Mouse (Mus musculus): ENCODE measurements around the gene Arhgdia.

The Arhgdia gene

GRCm38 (mm10) chr11:120581490-120582267 is at the start of gene Arhgdia:
Gene Arhgdia, minus strand, starts transcription at chr11:120581624.
- peak; percentile 88 for DNase-seq (ENCODE audit: low spot score)

DNA sequence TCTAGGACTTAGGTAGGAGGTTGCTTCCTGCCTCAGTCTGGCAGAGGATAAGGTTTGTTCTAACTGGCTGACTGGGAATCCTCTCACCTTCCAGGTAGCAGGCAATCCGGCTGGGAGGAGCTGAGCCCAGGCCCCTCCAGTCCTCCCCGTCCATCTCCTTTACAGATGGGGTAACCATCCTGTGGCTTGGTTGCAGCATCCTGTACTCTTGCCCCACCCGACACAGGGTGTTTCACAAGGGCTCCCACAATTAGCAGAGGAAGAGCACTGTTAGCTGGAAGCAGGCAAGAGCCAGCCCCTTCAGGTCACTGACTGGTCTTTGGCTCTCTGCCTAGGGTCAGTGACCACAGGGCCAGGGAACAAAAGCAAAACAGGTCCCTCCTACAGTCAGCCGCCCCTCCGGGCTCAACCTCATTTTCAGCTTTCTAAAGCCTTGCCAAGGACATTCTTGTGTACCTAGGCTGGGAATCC is 49.0 kb upstream of the Arhgdia start:
- peak; percentile 68 for DNase-seq (ENCODE audit: low spot score)

DNA sequence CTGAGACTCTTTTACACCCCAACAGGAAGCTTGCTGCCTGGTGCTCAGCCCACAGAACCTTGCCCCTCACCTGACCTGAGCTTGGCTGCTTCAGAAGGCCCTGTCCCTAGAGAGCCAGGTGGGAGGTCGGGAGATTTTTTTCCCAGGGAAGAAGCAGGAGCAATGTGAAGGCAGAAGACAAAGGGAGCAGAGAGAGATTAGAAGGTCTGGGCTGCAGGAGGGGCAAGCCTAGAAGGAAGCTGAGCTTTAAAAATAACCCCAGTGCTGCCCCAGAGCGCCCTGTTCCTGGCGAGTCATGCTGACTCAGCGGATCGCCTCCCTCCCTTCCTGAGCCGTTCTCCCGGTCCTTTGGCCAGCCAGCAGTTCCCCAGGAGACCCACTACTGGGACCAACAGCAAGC is 48.5 kb upstream of the Arhgdia start:
- peak; percentile 28 for DNase-seq (ENCODE audit: low spot score)

DNA sequence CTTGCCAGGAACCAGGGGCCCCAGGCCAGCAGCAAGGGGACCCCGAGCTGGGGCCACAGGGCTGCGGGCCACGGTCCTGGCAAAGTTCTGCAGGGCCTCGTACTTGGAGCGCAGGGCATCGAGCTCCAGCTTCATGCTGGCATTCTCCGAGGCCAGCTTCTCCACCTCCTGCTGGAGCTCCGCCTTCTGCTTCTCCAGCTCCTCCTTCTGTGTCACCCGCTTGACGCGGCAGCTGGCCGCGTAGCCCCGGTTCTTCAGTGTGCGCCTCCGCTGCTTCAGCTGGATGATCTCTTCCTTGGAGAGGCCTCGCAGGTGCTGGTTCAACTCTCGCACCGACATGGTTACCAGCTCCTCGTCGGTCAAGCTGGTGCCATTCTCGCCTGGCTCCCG is 47.9 kb upstream of the Arhgdia start:
- DNase-seq (ENCODE audit: low spot score) = peak; percentile 32

DNA sequence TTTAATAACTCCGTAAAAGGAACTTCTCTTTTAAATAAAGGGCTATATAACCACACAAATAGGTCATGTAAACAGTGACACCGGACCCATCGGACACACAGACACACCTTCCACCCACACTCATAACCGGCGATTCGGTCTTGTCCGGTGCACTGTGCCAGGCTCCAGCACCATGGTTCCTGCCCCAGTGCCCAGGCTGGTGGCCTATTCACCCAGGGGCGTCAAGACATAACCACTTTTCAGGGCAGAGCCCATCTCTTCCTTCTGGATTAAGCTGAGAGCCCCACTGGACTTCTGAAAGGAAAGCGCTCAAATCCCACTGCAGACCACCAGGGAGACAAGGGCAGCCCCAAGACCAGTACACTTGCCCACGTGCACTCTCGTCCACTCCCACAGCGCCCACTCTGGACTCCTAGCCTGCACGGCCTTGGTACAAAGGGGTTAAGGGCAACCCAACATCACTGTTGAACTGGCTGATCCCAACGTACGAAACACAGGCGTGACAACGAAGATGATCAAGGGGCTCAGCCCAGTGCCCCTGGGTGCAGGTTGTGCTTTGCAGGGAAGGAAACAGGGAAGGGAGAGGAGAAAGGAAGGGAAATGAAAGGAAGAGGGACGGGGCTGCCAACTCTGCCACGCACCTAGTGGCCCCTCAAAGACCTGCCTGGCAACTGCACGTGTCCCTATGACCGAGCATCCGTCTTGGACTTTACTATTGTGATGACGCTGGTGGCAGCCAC is 47.3 kb upstream of the Arhgdia start:
- no peak for DNase-seq (ENCODE audit: low spot score)

GRCm38 (mm10) chr11:120627468-120628300 is 46.3 kb upstream of the Arhgdia start:
- DNase-seq (ENCODE audit: low spot score) = peak; percentile 48

GRCm38 (mm10) chr11:120626785-120627467 is 45.5 kb upstream of the Arhgdia start:
- DNase-seq (ENCODE audit: low spot score) = no peak

- no peak for DNase-seq (ENCODE audit: low spot score)
These were observed 43.8 kb upstream of the Arhgdia start, which contains the start of gene Sirt7 for GRCm38 (mm10) chr11:120625152-120625775. Gene Sirt7, minus strand, starts transcription at chr11:120625240.

DNA sequence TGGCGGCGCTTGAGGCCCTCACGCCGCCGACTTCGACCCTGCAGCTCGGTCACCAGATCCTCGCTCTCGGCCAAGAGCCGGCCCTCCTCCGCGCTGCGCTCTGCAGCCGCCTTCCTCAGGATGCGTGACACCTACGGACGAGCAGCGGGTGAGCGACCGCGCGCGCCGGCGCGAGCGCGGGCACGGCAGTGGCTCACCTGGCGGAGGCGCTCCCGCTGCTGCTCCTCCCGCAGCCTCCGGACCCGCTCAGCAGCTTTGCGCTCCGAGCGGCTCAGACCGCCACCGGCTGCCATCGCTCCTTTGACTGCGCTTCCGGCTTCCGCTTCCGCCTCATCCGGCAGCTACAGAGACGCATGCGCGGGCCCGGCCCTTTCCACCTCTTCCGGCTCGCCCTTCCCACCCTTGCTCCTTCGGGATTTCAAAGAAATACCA is 43.3 kb upstream of the Arhgdia start:
- DNase-seq (ENCODE audit: low spot score) = peak; percentile 89

DNA sequence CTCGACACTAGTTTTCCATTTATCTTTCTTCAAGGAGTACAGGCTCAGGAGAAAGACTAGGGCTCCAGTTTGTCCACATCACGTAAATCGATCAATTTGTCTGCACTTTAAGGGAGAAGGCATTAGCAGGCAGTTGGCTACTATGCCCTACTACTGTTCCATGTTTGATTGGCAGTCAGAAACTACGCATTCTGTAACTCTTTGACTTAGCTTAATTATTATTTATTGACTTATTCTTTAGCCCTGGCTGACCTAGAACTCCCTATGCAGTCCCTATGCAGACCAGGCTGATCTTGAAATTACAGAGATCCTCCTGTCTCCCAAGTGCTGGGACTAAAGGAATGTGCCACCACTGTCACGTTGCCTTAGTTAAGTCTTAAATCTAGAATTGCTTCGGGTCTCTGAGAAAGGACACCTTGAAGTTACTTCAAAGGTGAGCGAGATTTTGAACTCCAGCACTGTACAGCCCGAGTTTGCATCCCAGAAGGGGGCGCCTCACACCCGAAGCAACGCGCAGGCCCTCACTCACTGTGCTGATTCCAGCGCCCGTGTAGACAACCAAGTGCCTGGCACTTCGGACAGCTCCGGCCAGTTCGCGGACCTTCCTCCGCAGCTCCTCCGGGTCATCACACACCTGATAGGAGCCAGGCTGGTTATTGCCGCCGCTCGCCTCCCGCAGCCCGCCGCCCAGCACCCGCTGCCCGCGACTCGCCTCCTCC is 42.7 kb upstream of the Arhgdia start:
- peak; percentile 70 for DNase-seq (ENCODE audit: low spot score)

GRCm38 (mm10) chr11:120622805-120623204 is 41.4 kb upstream of the Arhgdia start:
- DNase-seq (ENCODE audit: low spot score) = no peak

GRCm38 (mm10) chr11:120620195-120620594 is 38.8 kb upstream of the Arhgdia start:
- no peak for DNase-seq (ENCODE audit: low spot score)

GRCm38 (mm10) chr11:120618619-120619535 is 37.5 kb upstream of the Arhgdia start:
- no peak for DNase-seq (ENCODE audit: low spot score)

GRCm38 (mm10) chr11:120617519-120618112 is 36.2 kb upstream of the Arhgdia start, which contains the start of gene Pcyt2:
Gene Pcyt2, minus strand, starts transcription at chr11:120617936.
- peak; percentile 93 for DNase-seq (ENCODE audit: low spot score)

- no peak for DNase-seq (ENCODE audit: low spot score)
These were observed 35.3 kb upstream of the Arhgdia start for GRCm38 (mm10) chr11:120616617-120617294.

GRCm38 (mm10) chr11:120615606-120616203 is 34.3 kb upstream of the Arhgdia start:
- no peak for DNase-seq (ENCODE audit: low spot score)

GRCm38 (mm10) chr11:120615167-120615566 is 33.7 kb upstream of the Arhgdia start:
- DNase-seq (ENCODE audit: low spot score) = no peak

- DNase-seq (ENCODE audit: low spot score) = no peak
These were observed 32.6 kb upstream of the Arhgdia start for GRCm38 (mm10) chr11:120613976-120614375.

Data from lung, postnatal 25 days (tissue).